Mouse (Mus musculus) kidney, adult 2 months (tissue): ENCODE measurements around the gene Slc4a1.

ENCODE experiments used
- CTCF ChIP-seq: fragments of 200-500 bp; conservative IDR thresholded peaks from 2 replicates; pipeline ENCODE4 v1.5.1; 2011; ENCODE audit warnings: low read depth, mild to moderate bottlenecking, control low read depth, low read length, moderate library complexity, mixed read lengths; ENCODE audit not compliant: insufficient read depth, insufficient read length
- POLR2A ChIP-seq: fragments of 200-500 bp; IDR thresholded peaks from one replicate; pipeline ENCODE4 v1.6.1; 2011; ENCODE audit warnings: low read depth, low read length, control low read depth

GRCm38 (mm10) chr11:102315690-102316571, 50.1 kb downstream of the Slc4a1 start:
- no peak for TF ChIP-seq CTCF
- TF ChIP-seq POLR2A: no peak
